ENCODE assay signal across 29 mouse cellular contexts in the genomic region with DNA sequence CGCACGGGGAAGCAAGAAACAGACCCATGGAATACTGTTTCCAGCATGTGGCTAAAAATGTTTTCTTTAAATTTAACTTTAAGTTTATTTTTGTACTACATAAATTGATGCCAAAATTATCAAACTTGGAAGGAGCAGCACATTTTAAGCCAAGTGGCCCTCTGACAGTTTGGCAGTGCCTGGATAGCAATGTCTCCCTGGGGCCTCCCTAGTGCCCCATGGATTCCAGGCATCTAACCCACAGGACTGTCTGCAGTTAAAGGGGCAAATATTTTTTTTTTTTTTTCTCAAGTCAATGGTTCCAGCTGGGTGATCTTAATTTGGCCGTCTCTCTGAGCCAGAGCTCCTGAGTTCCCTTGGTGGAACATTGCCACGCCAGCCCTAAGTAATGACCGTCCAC. TPM values are rescaled to one million over a fixed set of nuclear protein-coding genes. Genes with fewer than 3 reads are reported as not detected.
A peak's percentile ranks its signal among the peaks of the same experiment; 100 is the strongest.
DNase-seq lines count a peak whose midpoint lies in the region; ATAC-seq and TF ChIP-seq lines count a peak whose summit lies in the region.
"Had no signal": no experiment of that assay in that cellular context is flagged by ENCODE, and none has a peak within 500 bp of the region (broad histone marks: within the 10 kb centered on the region; RNA-seq: fewer than 3 reads in every experiment).

No protein-coding gene starts in this region.

- no peaks in the 10 kb centered on the region for H3K9me3 ChIP-seq in midbrain, embryonic 11.5 days (ENCODE audit: control insufficient read depth, low read length)
- no peaks in the 10 kb centered on the region for H3K9me3 ChIP-seq in midbrain, postnatal 0 days (ENCODE audit: low read length)
- H3K9me3 ChIP-seq: embryonic facial prominence, embryonic 13.5 days; embryonic facial prominence, embryonic 15.5 days; forebrain, embryonic 10.5 days; forebrain, embryonic 12.5 days; G1E had no signal

- no peak overlapping the region for H3K9ac ChIP-seq in midbrain, embryonic 11.5 days (ENCODE audit: low read length)
- H3K9ac ChIP-seq in midbrain, postnatal 0 days (replicated peaks; ENCODE audit: low read length, poor library complexity, severe bottlenecking): no peak overlapping the region
- H3K9ac ChIP-seq: embryonic facial prominence, embryonic 13.5 days; embryonic facial prominence, embryonic 15.5 days; forebrain, embryonic 12.5 days had no signal

- H3K4me2 ChIP-seq in midbrain, embryonic 11.5 days: no peak overlapping the region
- H3K4me2 ChIP-seq in midbrain, postnatal 0 days (ENCODE audit: low read depth, low read length, poor library complexity, severe bottlenecking): no peak overlapping the region
- H3K4me2 ChIP-seq: embryonic facial prominence, embryonic 13.5 days; embryonic facial prominence, embryonic 15.5 days; forebrain, embryonic 12.5 days had no signal

- DNase-seq in adrenal gland, postnatal 10 days: peak; percentile 36
- no peak for DNase-seq in adrenal gland, postnatal 14 days
- no peak for DNase-seq in frontal cortex, postnatal 25 days (ENCODE audit: low spot score in 2 of 2)
- peak; percentile 31 for DNase-seq in midbrain, embryonic 11.5 days (ENCODE audit: low spot score, missing footprints)
- DNase-seq in midbrain, postnatal 0 days (ENCODE audit: low spot score): no peak
- DNase-seq in adipocyte (ENCODE audit: low spot score): peak; percentile 58
- DNase-seq: adrenal gland, adult 2 months; adrenal gland, postnatal 25 days; B cell, adult 2 months; cerebellum, adult 11 months; cerebellum, adult 18-20 months; cerebellum, adult 8-10 months; cerebellum, adult 9-11 months; cerebellum, postnatal 14 days; cerebellum, postnatal 36 days; embryo, embryonic 11 days had no signal

- H3K36me3 ChIP-seq in midbrain, embryonic 11.5 days (ENCODE audit: control insufficient read depth, insufficient read depth, low read length): no peaks in the 10 kb centered on the region
- no peaks in the 10 kb centered on the region for H3K36me3 ChIP-seq in midbrain, postnatal 0 days (ENCODE audit: insufficient read depth, low read length)
- H3K36me3 ChIP-seq: embryonic facial prominence, embryonic 15.5 days; forebrain, embryonic 10.5 days; forebrain, embryonic 12.5 days; G1E had no signal

- H3K4me3 ChIP-seq in midbrain, embryonic 11.5 days (ENCODE audit: low read depth, low read length): no peak overlapping the region
- no peak overlapping the region for H3K4me3 ChIP-seq in midbrain, postnatal 0 days (ENCODE audit: low read depth, low read length)
- H3K4me3 ChIP-seq: embryonic facial prominence, embryonic 13.5 days; embryonic facial prominence, embryonic 15.5 days; erythroblast, embryonic 14.5 days; forebrain, embryonic 10.5 days; forebrain, embryonic 12.5 days had no signal

- TF ChIP-seq CTCF in midbrain, postnatal 0 days (IDR thresholded peaks at IDR 0.05): no peak

- 85% methylated on average over 5 of the region's 5 CpGs for WGBS in midbrain, embryonic 11.5 days
- WGBS in midbrain, postnatal 0 days: 79% methylated on average over 5 of the region's 5 CpGs

- H3K4me1 ChIP-seq in midbrain, embryonic 11.5 days (ENCODE audit: control insufficient read depth, insufficient read depth, low read length): no peaks in the 10 kb centered on the region
- H3K4me1 ChIP-seq in midbrain, postnatal 0 days (ENCODE audit: insufficient read depth, low read length): no peaks in the 10 kb centered on the region
- H3K4me1 ChIP-seq: embryonic facial prominence, embryonic 13.5 days; embryonic facial prominence, embryonic 15.5 days; forebrain, embryonic 10.5 days; forebrain, embryonic 12.5 days had no signal

- no peak overlapping the region for H3K27ac ChIP-seq in midbrain, embryonic 11.5 days (ENCODE audit: low read depth, low read length)
- no peak overlapping the region for H3K27ac ChIP-seq in midbrain, postnatal 0 days (ENCODE audit: low read depth, low read length)
- H3K27ac ChIP-seq: embryonic facial prominence, embryonic 13.5 days; embryonic facial prominence, embryonic 15.5 days; forebrain, embryonic 10.5 days; forebrain, embryonic 12.5 days had no signal

- no peaks in the 10 kb centered on the region for H3K27me3 ChIP-seq in midbrain, embryonic 11.5 days (ENCODE audit: control insufficient read depth, insufficient read depth, low read length)
- no peaks in the 10 kb centered on the region for H3K27me3 ChIP-seq in midbrain, postnatal 0 days (ENCODE audit: insufficient read depth, low read length)
- H3K27me3 ChIP-seq: CH12.LX; embryonic facial prominence, embryonic 13.5 days; embryonic facial prominence, embryonic 15.5 days; forebrain, embryonic 12.5 days; Patski had no signal

- peak; percentile 56 for ATAC-seq in frontal cortex, adult (ENCODE audit: low TSS enrichment)
- ATAC-seq in midbrain, embryonic 11.5 days (ENCODE audit: low FRiP score): no peak
- ATAC-seq in midbrain, postnatal 0 days (ENCODE audit: low FRiP score): no peak
- ATAC-seq: activated CD4-positive, CD25-positive, alpha-beta regulatory T cell, adult 4 months; CD4-positive, CD25-positive, alpha-beta regulatory T cell, adult 4 months; forebrain, embryonic 14.5 days; Patski had no signal

RNA-seq across cellular contexts. Expression of gene Olfml2a, which starts 11.4 kb away (rescaled TPM):
- 10 to 100 TPM; 18.8 to 21.1 TPM for total RNA-seq in adrenal gland, postnatal 10 days (2021)
- total RNA-seq in adrenal gland, postnatal 14 days (2021): 13.5 and 17.8 TPM in 2 replicates
- 1.9 and 2.2 TPM in 2 replicates for polyA plus RNA-seq in midbrain, embryonic 11.5 days (2014; fragmentation: Nextera tagmentation; extraction: Ambion mirVana)
- total RNA-seq in midbrain, postnatal 0 days (2014; rRNA removed): 10.0 and 10.6 TPM in 2 replicates
- 2.7 and 3.1 TPM in 2 replicates for polyA plus RNA-seq in midbrain, postnatal 0 days (2015; fragmentation: Nextera tagmentation; extraction: Ambion mirVana)
- total RNA-seq: common myeloid progenitor, adult 5-6 weeks had no signal
- polyA plus RNA-seq: CD4-positive, CD25-positive, alpha-beta regulatory T cell, adult 4 months; G1E had no signal

RNA-seq across cellular contexts. Expression of gene Nr6a1, which starts 15.7 kb away (rescaled TPM):
- total RNA-seq in adrenal gland, postnatal 10 days (2021): 1 to 10 TPM; 4.6 to 7.4 TPM
- 4.5 and 7.7 TPM in 2 replicates for total RNA-seq in adrenal gland, postnatal 14 days (2021)
- polyA plus RNA-seq in midbrain, embryonic 11.5 days (2014; fragmentation: Nextera tagmentation; extraction: Ambion mirVana): 4.4 and 5.2 TPM in 2 replicates
- 4.9 and 11.5 TPM in 2 replicates for total RNA-seq in midbrain, postnatal 0 days (2014; rRNA removed)
- polyA plus RNA-seq in midbrain, postnatal 0 days (2015; fragmentation: Nextera tagmentation; extraction: Ambion mirVana): 0.93 and 0.98 TPM in 2 replicates
- polyA plus RNA-seq: erythroblast, embryonic 14.5 days had no signal

RNA-seq across cellular contexts. Expression of gene Wdr38, which starts 54.1 kb away (rescaled TPM):
- under 1 TPM; 0.21 to 0.27 TPM for total RNA-seq in adrenal gland, postnatal 10 days (2021)
- 0.22 and 0.45 TPM in 2 replicates for total RNA-seq in adrenal gland, postnatal 14 days (2021)
- 1.4 TPM in 2 replicates for polyA plus RNA-seq in midbrain, embryonic 11.5 days (2014; fragmentation: Nextera tagmentation; extraction: Ambion mirVana)
- total RNA-seq in midbrain, postnatal 0 days (2014; rRNA removed): 0.71 and 3.4 TPM in 2 replicates
- polyA plus RNA-seq in midbrain, postnatal 0 days (2015; fragmentation: Nextera tagmentation; extraction: Ambion mirVana): 0.49 and 0.72 TPM in 2 replicates
- polyA plus RNA-seq: erythroblast, embryonic 14.5 days had no signal

Comparison
In these comparisons a context has a peak if more than half of its experiments do, and no peak if none do; other contexts are left out.
1. DNase-seq: peak in adrenal gland, postnatal 10 days (single experiment), midbrain, embryonic 11.5 days (single experiment) and adipocyte (single experiment); none in adrenal gland, postnatal 14 days (single experiment), frontal cortex, postnatal 25 days (0 of 2) and midbrain, postnatal 0 days (single experiment).